Mouse (Mus musculus) kidney, postnatal 25 days (tissue): ENCODE data around the gene Syt1.
A peak's percentile ranks its signal among the peaks of the same experiment; 100 is the strongest.

ENCODE experiments used
- DNase-seq, 2 experiments: peaks; one replicate each; pipeline ENCODE4 v3.0.0; 2021; ENCODE audit warnings: mixed read lengths in 2 of 2

Syt1 gene

DNA sequence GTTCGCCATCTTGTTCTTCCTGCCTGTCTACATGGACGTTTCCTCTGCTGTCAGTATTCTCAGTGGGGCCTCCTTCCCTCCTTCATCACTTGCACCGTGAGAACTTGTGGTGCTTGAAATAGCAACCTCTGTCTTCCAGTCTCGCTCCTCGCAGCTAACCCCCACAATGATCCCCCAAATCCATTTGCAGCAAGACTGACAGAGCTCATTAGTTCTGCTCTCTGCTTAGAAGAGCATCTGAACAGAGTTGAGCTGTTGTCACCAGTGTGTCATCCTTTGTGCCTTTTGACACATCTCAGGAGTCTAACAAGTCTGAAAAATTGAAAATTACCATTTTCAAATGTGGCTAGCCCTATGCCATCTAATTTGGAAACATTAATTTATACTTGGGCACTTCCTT, 372.7 kb downstream of the Syt1 start:
- no peak for DNase-seq

- no peak for DNase-seq
These were observed 374.7 kb downstream of the Syt1 start for GRCm38 (mm10) chr10:108636086-108636485.

DNA sequence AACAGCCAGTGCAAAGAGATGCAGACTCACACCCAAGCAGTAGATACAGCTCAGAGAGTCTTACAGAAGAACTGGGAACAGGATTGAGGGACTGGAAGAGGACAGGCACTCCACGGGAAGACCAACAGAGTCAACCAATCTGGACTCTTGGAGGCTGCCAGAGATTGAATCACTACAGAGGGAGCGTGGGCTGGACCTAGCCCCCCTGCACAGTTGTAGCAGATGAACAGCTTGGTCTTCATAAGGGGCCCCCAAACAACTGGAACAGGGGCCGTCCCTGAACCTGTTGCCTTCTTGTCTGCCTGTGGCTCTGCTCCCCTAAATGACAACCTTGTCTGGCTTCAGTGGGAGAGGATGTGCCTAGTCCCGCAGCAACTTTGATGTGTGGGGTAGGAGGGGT, 375.2 kb downstream of the Syt1 start:
- no peak for DNase-seq

GRCm38 (mm10) chr10:108630841-108631240, 379.9 kb downstream of the Syt1 start:
- DNase-seq: no peak

DNA sequence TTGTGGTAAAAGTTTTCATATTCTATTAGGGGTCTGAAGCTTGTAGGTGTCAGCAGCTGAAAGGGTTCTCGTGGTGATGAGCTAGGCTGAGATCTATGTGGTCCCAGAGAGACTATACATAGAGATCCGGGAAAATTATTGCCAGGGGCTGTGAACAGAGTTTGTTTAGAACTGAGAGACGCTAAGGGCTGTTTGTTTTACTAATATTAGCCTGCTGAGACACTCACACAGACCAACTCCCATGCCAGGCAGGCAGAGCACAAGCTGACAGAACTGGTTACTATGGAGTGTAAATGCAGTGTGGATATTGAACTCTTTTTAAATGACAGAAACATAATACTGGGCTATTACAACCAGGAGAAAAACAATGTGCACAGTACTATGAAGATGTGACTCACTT, 384.4 kb downstream of the Syt1 start:
- no peak for DNase-seq

- no peak for DNase-seq
These were observed 387.8 kb downstream of the Syt1 start for GRCm38 (mm10) chr10:108623002-108623401.

DNA sequence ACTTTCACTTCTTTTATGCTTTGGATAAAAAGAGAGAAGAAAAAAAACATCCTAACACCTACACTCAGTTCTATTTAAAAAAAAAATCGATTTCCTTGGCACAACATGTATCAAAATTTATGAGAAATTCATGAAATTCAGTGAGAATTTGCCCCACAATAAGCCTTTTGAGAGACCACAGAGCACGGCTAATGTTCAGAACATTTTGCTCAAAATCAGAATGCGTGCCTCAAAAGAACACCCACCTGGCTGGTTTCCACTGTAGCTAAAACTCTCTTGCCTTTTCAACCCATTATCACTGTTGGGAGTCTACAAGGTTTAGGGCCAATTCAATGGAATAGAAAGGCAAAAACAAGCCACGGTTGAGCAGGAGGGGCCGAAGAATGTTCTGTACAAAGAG, 390.9 kb downstream of the Syt1 start:
- DNase-seq: no peak

GRCm38 (mm10) chr10:108619217-108619616, 391.6 kb downstream of the Syt1 start:
- DNase-seq: no peak

DNA sequence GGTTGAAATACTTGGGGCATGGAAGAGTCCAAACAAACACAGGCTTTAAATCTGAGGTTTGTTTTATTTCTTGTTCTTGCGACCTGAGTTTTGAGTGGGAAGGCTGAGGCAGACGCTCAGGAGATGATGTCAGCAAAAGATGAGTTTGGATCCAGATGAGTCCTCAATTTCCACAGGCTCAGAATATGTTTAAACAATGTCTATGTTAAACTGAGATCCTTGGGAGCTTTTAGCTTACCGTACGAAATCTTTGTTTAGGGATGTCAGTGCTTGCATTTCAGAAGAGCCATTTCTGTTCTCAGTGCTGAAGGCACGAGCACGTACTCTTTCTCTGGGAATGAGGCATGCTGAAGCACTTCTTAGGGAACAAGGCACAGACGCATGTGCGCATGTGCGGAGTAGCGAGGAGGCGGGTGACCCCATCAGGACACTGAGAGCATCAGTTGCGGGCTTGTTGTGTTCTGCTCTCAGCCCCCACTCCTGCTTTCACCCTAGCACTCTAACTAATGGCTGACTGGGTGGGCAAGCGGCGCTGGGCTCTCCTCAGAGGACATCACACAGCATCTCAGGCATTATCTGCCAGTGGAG, 400.6 kb downstream of the Syt1 start:
- DNase-seq: no peak

GRCm38 (mm10) chr10:108601672-108602412, 408.9 kb downstream of the Syt1 start:
- DNase-seq: no peak

GRCm38 (mm10) chr10:108600693-108601092, 410.1 kb downstream of the Syt1 start:
- DNase-seq: no peak

GRCm38 (mm10) chr10:108597385-108597784, 413.4 kb downstream of the Syt1 start:
- DNase-seq: peak in 1 of 2 experiments; percentile 7

DNA sequence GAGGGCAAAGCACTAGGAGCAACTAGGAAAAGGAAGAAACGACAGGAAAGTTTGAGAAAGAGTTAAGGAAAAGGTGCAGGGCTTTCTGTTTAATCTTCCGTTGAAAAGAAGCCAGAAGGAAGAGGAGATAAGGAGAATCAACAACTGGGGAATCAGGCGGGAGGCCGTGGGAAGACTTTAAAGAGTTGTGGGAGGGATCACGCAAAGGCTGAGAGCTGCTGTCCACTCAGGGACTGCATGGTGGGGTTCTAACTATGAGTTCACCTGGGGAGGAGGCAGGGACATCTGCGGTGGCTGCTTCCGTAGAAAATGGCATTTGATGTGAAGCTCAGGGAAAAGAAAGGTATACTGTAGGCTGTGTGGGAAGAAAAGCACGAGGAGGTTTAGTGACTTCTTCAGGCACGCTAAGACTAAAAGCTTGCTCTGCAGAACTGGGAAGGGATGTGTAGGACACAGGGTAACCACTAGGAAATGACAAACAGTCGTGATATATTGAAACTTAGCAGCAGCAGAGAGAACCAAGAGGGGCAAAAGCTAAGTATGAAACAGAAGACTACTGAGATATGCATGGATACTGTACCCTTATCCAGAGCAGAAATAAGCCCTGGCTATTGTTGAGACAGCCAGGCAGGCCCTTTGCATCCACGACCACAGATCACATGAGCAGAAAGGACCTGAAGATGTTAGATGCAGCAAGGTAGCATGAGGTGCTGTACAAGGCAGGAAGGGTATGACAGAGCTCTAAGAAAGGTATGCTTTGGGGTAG, 414.4 kb downstream of the Syt1 start:
- no peak for DNase-seq

- DNase-seq: no peak
These were observed 421.4 kb downstream of the Syt1 start for GRCm38 (mm10) chr10:108589355-108589754.

DNA sequence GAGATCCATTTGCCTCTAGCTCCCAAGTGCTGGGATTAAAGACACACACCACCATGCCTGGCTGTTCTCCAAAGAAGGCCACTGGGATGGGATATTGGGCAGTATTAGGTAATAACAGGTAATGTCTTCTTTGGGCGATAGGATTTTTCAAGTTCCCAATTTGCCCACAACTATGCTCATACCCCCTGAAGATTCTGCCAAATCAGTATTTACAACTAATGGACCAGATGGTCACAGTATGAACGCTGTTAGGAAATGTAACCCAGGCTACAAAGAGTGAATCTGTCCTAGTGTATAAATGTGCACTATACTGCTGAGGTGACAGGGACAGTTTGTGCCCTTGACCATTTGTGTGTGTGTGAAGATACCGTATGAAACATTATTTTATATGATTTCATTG, 421.9 kb downstream of the Syt1 start:
- no peak for DNase-seq

DNA sequence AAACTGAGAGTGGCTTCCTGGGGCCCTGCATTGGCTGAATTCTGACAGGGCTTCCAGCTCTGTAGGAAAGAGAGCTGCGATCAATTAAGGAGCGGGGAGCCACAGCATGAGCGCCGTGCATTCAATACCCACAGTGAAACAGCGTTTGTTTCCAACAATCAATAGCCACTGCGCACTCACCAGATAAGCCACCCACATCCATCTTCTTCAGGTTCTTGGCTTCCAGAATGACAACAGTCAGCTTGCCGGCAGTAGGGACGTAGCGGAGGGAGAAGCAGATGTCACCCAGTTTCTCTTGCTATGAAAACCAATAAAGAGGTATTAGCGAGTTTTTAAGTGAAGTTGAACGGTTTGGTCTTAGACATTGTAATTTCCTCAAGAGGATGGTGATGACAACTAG, 427.1 kb downstream of the Syt1 start:
- DNase-seq: no peak

DNA sequence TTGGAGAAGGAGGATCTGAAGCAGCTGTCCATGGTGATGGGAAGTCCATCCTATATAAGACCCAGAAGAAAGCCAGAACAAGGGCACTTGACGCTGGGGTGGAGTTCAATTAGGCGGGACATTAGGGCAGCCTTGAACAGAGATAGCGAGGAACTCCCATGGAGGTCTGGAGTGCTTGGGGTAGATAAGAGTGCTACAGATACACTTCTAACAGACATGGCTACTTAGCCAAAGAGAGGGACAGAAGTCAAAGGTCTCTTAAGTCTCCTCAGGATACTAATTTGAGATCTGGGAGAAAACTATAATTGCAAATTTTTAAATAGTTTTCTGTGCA, 428.4 kb downstream of the Syt1 start:
- no peak for DNase-seq

GRCm38 (mm10) chr10:108581555-108582396, 429.0 kb downstream of the Syt1 start:
- no peak for DNase-seq

GRCm38 (mm10) chr10:108580786-108581420, 429.9 kb downstream of the Syt1 start:
- DNase-seq: no peak

GRCm38 (mm10) chr10:108579396-108579795, 431.4 kb downstream of the Syt1 start:
- no peak for DNase-seq

GRCm38 (mm10) chr10:108577611-108578010, 433.2 kb downstream of the Syt1 start:
- no peak for DNase-seq

- no peak for DNase-seq
These were observed 438.0 kb downstream of the Syt1 start for GRCm38 (mm10) chr10:108572764-108573163.

DNA sequence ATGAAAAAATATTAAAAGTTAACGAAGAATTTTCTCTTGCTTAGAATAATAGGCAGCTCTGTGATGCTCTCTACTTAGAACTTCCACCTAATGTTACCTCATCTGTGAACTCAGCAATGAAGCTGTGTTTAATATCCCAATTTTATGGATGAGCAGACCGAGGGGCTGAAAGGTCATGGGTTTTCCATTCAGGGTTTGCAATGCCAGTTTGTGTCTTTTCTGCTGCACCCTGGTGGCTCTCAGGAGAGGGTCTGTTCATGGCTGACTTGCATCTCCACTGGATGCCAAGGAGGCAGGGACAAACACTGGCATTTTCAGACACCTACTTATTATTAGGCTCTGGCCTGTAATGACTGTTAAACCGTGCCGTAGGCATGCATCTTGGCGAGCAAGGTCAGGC, 439.7 kb downstream of the Syt1 start:
- DNase-seq: no peak
